Mouse (Mus musculus): ENCODE measurements around the gene Fam184a. TPM values are rescaled to one million over a fixed set of nuclear protein-coding genes. Genes with fewer than 3 reads are reported as not detected.
A peak's percentile ranks its signal among the peaks of the same experiment; 100 is the strongest.

Fam184a gene
- total RNA-seq (2021): 10 to 100 TPM; 21.1 to 22.9 TPM

- peak; percentile 89 to 90 for DNase-seq
Measured at GRCm38 (mm10) chr10:53750955-53751652, at the start of gene Fam184a. Gene Fam184a (minus strand): TSS chr10:53751123.

- no peak for DNase-seq
Measured at GRCm38 (mm10) chr10:53796258-53796581, 45.3 kb upstream of the Fam184a start.

GRCm38 (mm10) chr10:53795567-53796257 lies 44.8 kb upstream of the Fam184a start:
- peak in 1 of 2 experiments; percentile 16 for DNase-seq

- DNase-seq: no peak
Measured at GRCm38 (mm10) chr10:53791281-53791680, 40.4 kb upstream of the Fam184a start.

GRCm38 (mm10) chr10:53776591-53776990 lies 25.7 kb upstream of the Fam184a start:
- no peak for DNase-seq

DNA sequence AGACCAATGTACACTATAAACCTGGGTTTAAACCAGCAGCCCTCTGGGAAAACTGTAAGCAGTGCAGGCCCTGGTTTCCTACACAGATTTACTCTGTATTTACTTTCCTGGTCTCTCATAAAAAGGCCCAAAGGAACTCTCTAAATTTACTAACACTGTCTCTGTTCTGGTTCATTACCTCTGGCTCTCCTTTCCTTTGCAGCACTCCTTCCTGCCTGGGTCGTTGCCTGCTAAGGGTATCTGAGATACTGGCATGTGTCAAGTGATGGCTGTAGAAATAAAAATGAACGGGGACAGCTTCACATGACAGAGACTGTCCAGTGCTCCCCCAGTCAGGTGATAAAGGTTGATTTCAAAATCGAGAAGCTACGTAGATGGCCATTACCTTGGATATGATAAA lies 21.8 kb upstream of the Fam184a start:
- no peak for DNase-seq

DNA sequence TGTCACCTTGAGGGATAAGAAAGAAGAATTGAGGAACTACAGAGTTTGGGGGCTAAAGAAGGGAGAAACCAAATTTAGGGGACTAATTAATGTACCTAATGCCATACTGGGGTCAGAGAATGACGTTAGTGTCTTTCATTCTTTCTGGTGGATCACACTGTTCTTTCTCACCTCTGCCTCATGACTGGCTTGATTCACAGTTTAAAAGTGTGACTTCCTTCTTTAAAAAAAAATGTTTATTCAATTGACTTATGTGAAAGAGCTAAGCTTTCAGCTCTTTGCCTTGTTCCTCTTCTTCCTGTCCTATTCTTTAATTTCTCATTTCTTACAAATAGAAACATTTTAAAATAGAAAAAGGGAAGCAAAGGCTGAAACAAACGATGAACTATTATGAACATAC lies 20.6 kb upstream of the Fam184a start:
- no peak for DNase-seq

DNA sequence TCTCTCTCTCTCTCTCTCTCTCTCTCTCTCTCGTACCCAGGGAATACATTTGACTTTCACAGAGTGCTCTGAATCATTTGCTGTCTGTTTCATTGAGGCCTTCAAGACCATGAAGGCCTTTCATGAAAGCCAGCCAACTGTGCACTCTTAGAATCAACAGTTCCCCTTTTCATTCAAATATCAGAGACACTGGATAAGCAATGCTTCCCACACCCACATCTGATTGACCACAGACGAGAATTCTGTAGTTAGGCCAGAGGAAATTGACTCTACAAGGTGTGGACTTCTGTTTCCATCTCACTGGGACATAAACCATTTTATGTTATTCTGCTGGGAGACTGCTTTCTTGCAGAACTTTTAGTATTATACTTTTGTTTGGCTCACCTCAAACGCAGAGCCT lies 17.8 kb upstream of the Fam184a start:
- no peak for DNase-seq

- DNase-seq: no peak
Measured at GRCm38 (mm10) chr10:53765471-53765870, 14.5 kb upstream of the Fam184a start.

DNA sequence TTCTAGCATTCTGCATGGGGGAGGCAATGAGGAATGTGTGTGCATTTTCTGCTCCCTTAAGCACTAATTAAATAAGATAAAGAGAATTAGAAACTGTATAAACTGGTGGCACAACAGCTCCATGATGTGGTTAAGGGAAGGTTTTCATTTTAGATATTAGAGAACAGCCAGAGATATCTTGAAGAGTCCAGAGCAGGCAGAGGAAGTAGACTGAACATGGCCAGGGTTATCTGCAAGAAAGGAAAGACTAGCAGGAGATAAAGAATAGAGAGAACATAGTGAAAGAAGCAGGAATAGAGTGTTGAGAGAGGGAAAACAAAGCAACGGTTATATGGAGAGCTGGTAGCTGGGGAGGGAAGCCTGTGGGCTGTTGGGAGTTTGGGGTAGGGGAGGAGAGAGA lies 1.8 kb upstream of the Fam184a start:
- DNase-seq: no peak

GRCm38 (mm10) chr10:53750275-53750954 lies 508 bp downstream of the Fam184a start:
- peak; percentile 11 to 18 for DNase-seq

- DNase-seq: no peak
Measured at GRCm38 (mm10) chr10:53746039-53746438, 4.9 kb downstream of the Fam184a start.

DNA sequence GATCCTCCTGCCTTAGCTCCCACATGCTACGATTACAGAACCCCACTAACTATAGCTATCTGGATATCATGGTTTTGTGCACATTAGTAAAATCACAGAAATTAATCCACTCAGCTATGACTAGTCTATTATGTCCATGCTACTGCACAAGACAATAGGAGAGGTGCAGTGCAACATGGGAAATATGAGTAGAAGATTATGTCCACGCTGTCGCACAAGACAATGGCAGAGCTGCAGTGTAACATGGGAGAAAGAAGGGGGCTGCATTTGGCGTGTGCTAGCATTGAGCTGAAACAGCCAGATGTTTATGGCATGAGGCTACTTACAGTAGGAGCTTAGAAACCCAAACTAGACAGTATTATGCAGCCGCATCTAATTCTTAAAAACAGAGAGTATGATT lies 8.0 kb downstream of the Fam184a start:
- DNase-seq: no peak

GRCm38 (mm10) chr10:53740014-53740413 lies 10.9 kb downstream of the Fam184a start:
- DNase-seq: no peak

- no peak for DNase-seq
Measured at GRCm38 (mm10) chr10:53738842-53739241, 12.1 kb downstream of the Fam184a start.

DNA sequence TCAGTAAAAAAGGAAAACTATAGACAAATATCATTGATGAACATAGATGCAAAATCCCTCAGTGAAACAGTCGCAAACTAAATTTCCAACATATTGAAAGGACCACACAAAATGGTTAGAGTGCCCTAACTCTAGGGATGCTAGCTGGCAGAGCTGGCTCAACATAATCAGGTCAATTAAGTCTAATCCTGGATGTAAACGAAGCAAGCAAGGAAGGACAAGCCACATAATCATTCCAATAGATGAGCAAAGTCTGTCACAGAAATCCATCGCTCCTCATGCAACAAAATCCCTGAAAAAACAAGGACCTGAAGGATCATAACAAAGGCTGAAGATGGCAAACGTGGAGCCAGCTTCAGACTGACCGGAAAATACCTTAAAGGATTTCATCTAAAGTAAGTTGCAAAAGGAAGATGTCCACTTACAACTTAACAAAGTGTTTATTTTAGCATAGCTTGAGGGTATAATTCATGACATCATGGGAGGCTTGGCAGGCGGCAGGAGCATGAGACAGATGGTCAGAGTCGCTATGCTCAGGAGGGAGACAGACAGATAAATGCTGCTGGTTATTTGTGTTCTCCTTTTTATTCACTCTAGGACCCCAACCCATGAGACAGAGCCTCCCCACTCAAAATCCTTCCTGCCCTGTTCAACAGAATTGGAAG lies 15.6 kb downstream of the Fam184a start:
- peak in 1 of 2 experiments; percentile 18 for DNase-seq

- DNase-seq: no peak
Measured at GRCm38 (mm10) chr10:53732324-53732723, 18.6 kb downstream of the Fam184a start.

DNA sequence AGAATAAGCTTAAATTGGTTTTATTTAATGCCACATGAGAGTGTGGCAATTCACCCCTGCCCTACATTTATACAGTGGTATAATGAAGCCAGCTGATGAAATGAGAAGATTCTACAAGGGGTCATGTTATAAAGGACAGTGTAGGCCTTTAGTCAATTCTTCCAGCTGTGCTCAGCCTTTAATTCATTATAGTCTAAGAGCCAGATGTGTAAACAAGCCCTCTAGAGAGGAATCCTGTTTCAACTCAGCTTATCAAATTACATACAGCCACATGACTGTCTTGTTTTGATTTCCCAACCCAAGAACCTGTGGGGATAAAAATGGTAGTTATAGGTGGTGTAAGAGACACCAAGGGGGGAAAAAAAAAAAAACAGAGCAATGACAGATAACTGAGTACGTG lies 22.0 kb downstream of the Fam184a start:
- DNase-seq: no peak

DNA sequence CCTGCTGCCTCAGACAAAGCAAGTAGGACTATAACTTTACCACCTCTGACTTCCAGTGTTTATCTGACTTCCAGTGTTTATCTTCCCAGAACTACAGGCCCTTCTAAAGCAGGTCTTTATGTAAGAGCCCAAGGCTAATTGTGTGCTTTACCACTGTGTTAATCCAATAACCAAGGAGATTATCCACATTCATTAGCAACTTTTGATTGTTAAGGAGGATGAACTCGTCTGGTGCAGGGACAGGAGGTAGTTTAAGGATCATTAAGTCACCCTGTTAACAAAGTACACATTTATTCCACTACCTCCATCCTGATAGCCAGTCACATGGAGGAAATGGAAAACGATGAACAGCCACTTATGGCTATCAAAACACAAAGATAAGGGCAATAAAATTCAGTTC lies 25.6 kb downstream of the Fam184a start:
- no peak for DNase-seq

GRCm38 (mm10) chr10:53704516-53704915 lies 46.4 kb downstream of the Fam184a start:
- no peak for DNase-seq

- DNase-seq: no peak
Measured at GRCm38 (mm10) chr10:53698531-53698930, 52.4 kb downstream of the Fam184a start.

- no peak for DNase-seq
Measured at GRCm38 (mm10) chr10:53694757-53695156, 56.2 kb downstream of the Fam184a start.

GRCm38 (mm10) chr10:53691263-53691662 lies 59.7 kb downstream of the Fam184a start:
- no peak for DNase-seq
